Mouse (Mus musculus) lung, embryonic 16.5 days (tissue): Measurements from ENCODE around the gene Rc3h1. TPM values are rescaled to one million over a fixed set of nuclear protein-coding genes. Genes with fewer than 3 reads are reported as not detected.
"Not testable (repeated sequence)": the region's sequence is repeated elsewhere in the genome, so short reads cannot be mapped to it uniquely, and the experiment has no call there.

Experiments
- ATAC-seq: fragments of 200-750 bp; cut with Nextera tagmentation; 2 replicates; pipeline ENCODE4 v1.8.0; 2017; ENCODE audit warnings: low read depth, mild to moderate bottlenecking, moderate library complexity
- H3K27ac ChIP-seq: fragments of 300-500 bp; sonication (generic); 2 replicates; pipeline ENCODE4 v1.5.1; 2014; ENCODE audit warnings: mild to moderate bottlenecking, control low read depth, low read length
- H3K27me3 ChIP-seq: fragments of 300-500 bp; sonication (generic); 2 replicates; pipeline ENCODE4 v1.6.1; 2014; ENCODE audit warnings: low read depth, low read length, mixed read lengths; ENCODE audit not compliant: control insufficient read depth, insufficient read depth
- H3K36me3 ChIP-seq: fragments of 300-500 bp; sonication (generic); 2 replicates; pipeline ENCODE4 v1.6.1; 2014; ENCODE audit warnings: low read length; ENCODE audit not compliant: control insufficient read depth, insufficient read depth
- H3K4me1 ChIP-seq: fragments of 300-500 bp; sonication (generic); replicated peaks from 2 replicates; pipeline ENCODE4 v1.6.1; 2014; ENCODE audit warnings: low read length, mixed read lengths; ENCODE audit not compliant: control insufficient read depth, insufficient read depth
- H3K4me2 ChIP-seq: fragments of 300-500 bp; sonication (generic); 2 replicates; pipeline ENCODE4 v1.6.1; 2014; ENCODE audit warnings: low read depth, low read length, control low read depth
- H3K4me3 ChIP-seq: fragments of 300-500 bp; sonication (generic); 2 replicates; pipeline ENCODE4 v1.5.1; 2014; ENCODE audit warnings: mild to moderate bottlenecking, low read length, control low read depth
- H3K9ac ChIP-seq: fragments of 300-500 bp; sonication (generic); 2 replicates; pipeline ENCODE4 v1.6.1; 2014; ENCODE audit warnings: low read length, control low read depth
- H3K9me3 ChIP-seq: fragments of 300-500 bp; sonication (generic); 2 replicates; pipeline ENCODE4 v1.6.1; 2016; ENCODE audit warnings: low read length; ENCODE audit not compliant: control insufficient read depth
- WGBS: fragments of 180-500 bp; shearing (Covaris S2); extraction: QIAGEN DNeasy Blood & Tissue Kit; methylation state at CpG from one replicate; pipeline ENCODE4 v1.1.7; 2014; 5-methylcytosine and 5-hydroxymethylcytosine counted together
- polyA plus RNA-seq: library from polyadenylated mRNA; unstranded; fragments of >200 nt; fragmentation: Nextera tagmentation; extraction: Ambion mirVana; gene quantifications from 2 replicates; pipeline ENCODE4 v1.2.1, GENCODE M21; 2015

Gene Rc3h1
- 7.2 and 8.1 TPM in 2 replicates for polyA plus RNA-seq

- Histone ChIP-seq H3K4me3 (peak within 1 kb of the TSS; percentile 97), H3K9ac (peak within 1 kb of the TSS; percentile 98), H3K27ac (peak within 1 kb of the TSS; percentile 92), H3K36me3 (no peaks in the 10 kb centered on the region), H3K4me1 (peaks cover 7% of the 10 kb centered on the region), H3K4me2 (peak within 1 kb of the TSS; percentile 71), H3K9me3 (no peaks in the 10 kb centered on the region), H3K27me3 (no peaks in the 10 kb centered on the region)
- ATAC-seq, result peak; percentile 97
- 0% methylated on average over 39 of the region's 45 CpGs for WGBS
These were observed at the start of gene Rc3h1 for GRCm38 (mm10) chr1:160906057-160906557. Gene Rc3h1, plus strand, starts transcription at chr1:160906418.

GRCm38 (mm10) chr1:160858132-160858531 lies 48.1 kb upstream of the Rc3h1 start:
- no peaks in the 10 kb centered on the region for H3K27me3 ChIP-seq
- no peaks in the 10 kb centered on the region for H3K36me3 ChIP-seq
- H3K4me1 ChIP-seq, result no peaks in the 10 kb centered on the region
- H3K4me3 ChIP-seq, result no peak overlapping the region
- H3K9me3 ChIP-seq, result no peaks in the 10 kb centered on the region
- H3K9ac ChIP-seq, result no peak overlapping the region
- no peak overlapping the region for H3K27ac ChIP-seq
- ATAC-seq, result no peak
- 79% methylated on average over 3 of the region's 3 CpGs for WGBS
- H3K4me2 ChIP-seq, result no peak overlapping the region

GRCm38 (mm10) chr1:160859874-160860273 lies 46.3 kb upstream of the Rc3h1 start:
- not testable (repeated sequence) for H3K4me3 ChIP-seq, H3K4me2 ChIP-seq, H3K27ac ChIP-seq, H3K36me3 ChIP-seq, H3K9me3 ChIP-seq, H3K27me3 ChIP-seq, ATAC-seq, H3K9ac ChIP-seq, H3K4me1 ChIP-seq

GRCm38 (mm10) chr1:160861142-160861541 lies 45.1 kb upstream of the Rc3h1 start:
- Histone ChIP-seq H3K27ac (no peak overlapping the region), H3K36me3 (no peaks in the 10 kb centered on the region), H3K9ac (no peak overlapping the region), H3K4me2 (no peak overlapping the region), H3K4me1 (no peaks in the 10 kb centered on the region), H3K4me3 (no peak overlapping the region), H3K9me3 (no peaks in the 10 kb centered on the region), H3K27me3 (no peaks in the 10 kb centered on the region)
- no peak for ATAC-seq
- 77% methylated on average over 2 of the region's 2 CpGs for WGBS

GRCm38 (mm10) chr1:160861632-160862031 lies 44.6 kb upstream of the Rc3h1 start:
- no peak overlapping the region for H3K27ac ChIP-seq
- WGBS, result 89% methylated on average over 1 of the region's 1 CpGs
- H3K27me3 ChIP-seq, result no peaks in the 10 kb centered on the region
- no peak overlapping the region for H3K4me3 ChIP-seq
- H3K36me3 ChIP-seq, result no peaks in the 10 kb centered on the region
- no peak overlapping the region for H3K9ac ChIP-seq
- H3K4me2 ChIP-seq, result no peak overlapping the region
- H3K9me3 ChIP-seq, result no peaks in the 10 kb centered on the region
- no peaks in the 10 kb centered on the region for H3K4me1 ChIP-seq
- no peak for ATAC-seq

- no peaks in the 10 kb centered on the region for H3K36me3 ChIP-seq
- H3K4me2 ChIP-seq, result no peak overlapping the region
- H3K4me1 ChIP-seq, result no peaks in the 10 kb centered on the region
- no peak overlapping the region for H3K9ac ChIP-seq
- H3K4me3 ChIP-seq, result no peak overlapping the region
- 54% methylated on average over 4 of the region's 4 CpGs for WGBS
- H3K9me3 ChIP-seq, result no peaks in the 10 kb centered on the region
- ATAC-seq, result no peak
- no peaks in the 10 kb centered on the region for H3K27me3 ChIP-seq
- H3K27ac ChIP-seq, result no peak overlapping the region
These were observed 43.2 kb upstream of the Rc3h1 start for GRCm38 (mm10) chr1:160863027-160863426.

- WGBS, result 68% methylated on average over 1 of the region's 1 CpGs
- H3K9me3 ChIP-seq, result no peaks in the 10 kb centered on the region
- no peak overlapping the region for H3K9ac ChIP-seq
- H3K27ac ChIP-seq, result no peak overlapping the region
- H3K27me3 ChIP-seq, result no peaks in the 10 kb centered on the region
- H3K4me2 ChIP-seq, result no peak overlapping the region
- H3K4me1 ChIP-seq, result no peaks in the 10 kb centered on the region
- H3K36me3 ChIP-seq, result no peaks in the 10 kb centered on the region
- ATAC-seq, result no peak
- no peak overlapping the region for H3K4me3 ChIP-seq
These were observed 31.5 kb upstream of the Rc3h1 start for GRCm38 (mm10) chr1:160874757-160875156.

GRCm38 (mm10) chr1:160876968-160877367 lies 29.2 kb upstream of the Rc3h1 start:
- WGBS, result 90% methylated on average over 4 of the region's 4 CpGs
- Histone ChIP-seq H3K4me3 (no peak overlapping the region), H3K9ac (no peak overlapping the region), H3K4me1 (no peaks in the 10 kb centered on the region), H3K36me3 (no peaks in the 10 kb centered on the region), H3K27me3 (no peaks in the 10 kb centered on the region), H3K9me3 (no peaks in the 10 kb centered on the region), H3K4me2 (no peak overlapping the region), H3K27ac (no peak overlapping the region)
- ATAC-seq, result no peak

- Histone ChIP-seq H3K9ac (no peak overlapping the region), H3K4me1 (no peaks in the 10 kb centered on the region), H3K9me3 (no peaks in the 10 kb centered on the region), H3K27me3 (no peaks in the 10 kb centered on the region), H3K4me2 (no peak overlapping the region), H3K36me3 (no peaks in the 10 kb centered on the region), H3K4me3 (no peak overlapping the region), H3K27ac (no peak overlapping the region)
- no peak for ATAC-seq
- 32% methylated on average over 4 of the region's 4 CpGs for WGBS
These were observed 27.7 kb upstream of the Rc3h1 start for GRCm38 (mm10) chr1:160878485-160878884.

GRCm38 (mm10) chr1:160881378-160881777 lies 24.8 kb upstream of the Rc3h1 start:
- H3K9me3 ChIP-seq, H3K27me3 ChIP-seq, H3K9ac ChIP-seq, H3K4me2 ChIP-seq, H3K27ac ChIP-seq, H3K4me1 ChIP-seq, ATAC-seq, H3K4me3 ChIP-seq, H3K36me3 ChIP-seq: not testable (repeated sequence)
- 38% methylated on average over 1 of the region's 1 CpGs for WGBS
